Mouse (Mus musculus) cerebellum, postnatal 25 days (tissue): ENCODE measurements around the gene Adar.
A peak's percentile ranks its signal among the peaks of the same experiment; 100 is the strongest.

ENCODE experiments used
- DNase-seq, 2 experiments: peaks; one replicate each; pipeline ENCODE4 v3.0.0; 2021; ENCODE audit warnings: mixed read lengths in 2 of 2

The Adar gene

GRCm38 (mm10) chr3:89714359-89715206, at the start of gene Adar:
TSS of gene Adar (plus strand) at chr3:89715022.
- peak; percentile 93 for DNase-seq

- no peak for DNase-seq
Observed at GRCm38 (mm10) chr3:89667131-89667530, 47.7 kb upstream of the Adar start.

- DNase-seq, result no peak
Observed at GRCm38 (mm10) chr3:89671334-89671733, 43.5 kb upstream of the Adar start.

GRCm38 (mm10) chr3:89672573-89673317, 42.1 kb upstream of the Adar start:
- DNase-seq, result no peak

GRCm38 (mm10) chr3:89677617-89678016, 37.2 kb upstream of the Adar start:
- no peak for DNase-seq

GRCm38 (mm10) chr3:89686031-89686430, 28.8 kb upstream of the Adar start:
- DNase-seq, result no peak

GRCm38 (mm10) chr3:89688694-89689581, 25.9 kb upstream of the Adar start:
- DNase-seq, result peak; percentile 92 to 95

- DNase-seq, result no peak
Observed at GRCm38 (mm10) chr3:89691776-89692175, 23.0 kb upstream of the Adar start.

- no peak for DNase-seq
Observed at GRCm38 (mm10) chr3:89696152-89696821, 18.5 kb upstream of the Adar start.

GRCm38 (mm10) chr3:89698958-89699357, 15.9 kb upstream of the Adar start:
- no peak for DNase-seq

- DNase-seq, result no peak
Observed at GRCm38 (mm10) chr3:89700461-89700860, 14.4 kb upstream of the Adar start.

GRCm38 (mm10) chr3:89703596-89703995, 11.2 kb upstream of the Adar start:
- DNase-seq, result no peak

- DNase-seq, result no peak
Observed at GRCm38 (mm10) chr3:89704064-89704463, 10.8 kb upstream of the Adar start.

GRCm38 (mm10) chr3:89715207-89715966, 565 bp downstream of the Adar start:
- peak; percentile 84 to 85 for DNase-seq

- DNase-seq, result no peak
Observed at GRCm38 (mm10) chr3:89715967-89716256, 1.1 kb downstream of the Adar start.

GRCm38 (mm10) chr3:89722032-89722431, 7.2 kb downstream of the Adar start:
- DNase-seq, result no peak

GRCm38 (mm10) chr3:89723400-89724084, 8.7 kb downstream of the Adar start:
- no peak for DNase-seq

GRCm38 (mm10) chr3:89727028-89727427, 12.2 kb downstream of the Adar start:
- peak; percentile 40 to 63 for DNase-seq

- no peak for DNase-seq
Observed at GRCm38 (mm10) chr3:89728848-89729247, 14.0 kb downstream of the Adar start.

GRCm38 (mm10) chr3:89730350-89731331, 15.8 kb downstream of the Adar start:
- DNase-seq, result peak; percentile 46 to 61
